Mouse (Mus musculus) CD8-positive naive resting alpha-beta T cell, adult 2 months (primary cell): ENCODE data around the gene Lypd4.
"Not testable (repeated sequence)": the region's sequence is repeated elsewhere in the genome, so short reads cannot be mapped to it uniquely, and the experiment has no call there.

Experiments used
- DNase-seq, 2 experiments: peaks; one replicate each; pipeline ENCODE4 v3.0.0; 2022; ENCODE audit warnings: low read depth in 2 of 2, low spot score in 2 of 2

Lypd4 gene

GRCm38 (mm10) chr7:24869532-24870165 is at the start of gene Lypd4, which contains the start of gene Dmrtc2:
Gene Lypd4 (minus strand): TSS chr7:24869941.
Gene Dmrtc2 (plus strand): TSS chr7:24870057.
- DNase-seq = no peak

- DNase-seq = no peak
Observed at GRCm38 (mm10) chr7:24918763-24919323, 49.1 kb upstream of the Lypd4 start.

GRCm38 (mm10) chr7:24912480-24912879 is 42.7 kb upstream of the Lypd4 start:
- DNase-seq = no peak

- peak; percentile 79 to 81 for DNase-seq
Observed at GRCm38 (mm10) chr7:24907211-24907748, 37.5 kb upstream of the Lypd4 start.

GRCm38 (mm10) chr7:24906551-24906950 is 36.8 kb upstream of the Lypd4 start:
- DNase-seq = no peak

GRCm38 (mm10) chr7:24904936-24905335 is 35.2 kb upstream of the Lypd4 start:
- DNase-seq = peak; percentile 45 to 54

GRCm38 (mm10) chr7:24904070-24904483 is 34.3 kb upstream of the Lypd4 start:
- DNase-seq = peak; percentile 91 to 94

- peak in 1 of 2 experiments; percentile 12 for DNase-seq
Observed at GRCm38 (mm10) chr7:24903444-24903825, 33.7 kb upstream of the Lypd4 start.

- peak; percentile 30 to 54 for DNase-seq
Observed at GRCm38 (mm10) chr7:24902630-24903443, 33.1 kb upstream of the Lypd4 start, which contains the start of gene Arhgef1. Gene Arhgef1 (plus strand): TSS chr7:24902912.

- DNase-seq = no peak
Observed at GRCm38 (mm10) chr7:24902264-24902629, 32.5 kb upstream of the Lypd4 start.

GRCm38 (mm10) chr7:24901842-24902241 is 32.1 kb upstream of the Lypd4 start:
- peak in 1 of 2 experiments; percentile 35 for DNase-seq

- DNase-seq = no peak
Observed at GRCm38 (mm10) chr7:24901114-24901513, 31.4 kb upstream of the Lypd4 start.

- DNase-seq = no peak
Observed at GRCm38 (mm10) chr7:24897959-24898358, 28.2 kb upstream of the Lypd4 start.

- no peak for DNase-seq
Observed at GRCm38 (mm10) chr7:24897224-24897623, 27.5 kb upstream of the Lypd4 start, which contains the start of gene Cd79a. Gene Cd79a (plus strand): TSS chr7:24897381.

GRCm38 (mm10) chr7:24896269-24896668 is 26.5 kb upstream of the Lypd4 start:
- no peak for DNase-seq

GRCm38 (mm10) chr7:24895749-24896148 is 26.0 kb upstream of the Lypd4 start:
- not testable (repeated sequence) for DNase-seq

- no peak for DNase-seq
Observed at GRCm38 (mm10) chr7:24892125-24892583, 22.4 kb upstream of the Lypd4 start.

- DNase-seq = no peak
Observed at GRCm38 (mm10) chr7:24891241-24892124, 21.7 kb upstream of the Lypd4 start.

GRCm38 (mm10) chr7:24890281-24891216 is 20.8 kb upstream of the Lypd4 start:
- peak; percentile 67 to 74 for DNase-seq
